Mouse (Mus musculus) heart, adult 2 months (tissue): ENCODE measurements around the gene Pbx1. TPM values are rescaled to one million over a fixed set of nuclear protein-coding genes. Genes with fewer than 3 reads are reported as not detected.

ENCODE experiments used
- DNase-seq, 2 experiments: peaks; one replicate each; pipeline ENCODE4 v3.0.0; 2021
- H3K27ac ChIP-seq: fragments of 200-600 bp; 2 replicates; pipeline ENCODE4 v1.8.1; 2022
- H3K27me3 ChIP-seq: fragments of 200-500 bp; 2 replicates; pipeline ENCODE4 v1.6.1; 2012; ENCODE audit warnings: mild to moderate bottlenecking, low read length, inconsistent platforms, mixed read lengths; ENCODE audit not compliant: control insufficient read depth, insufficient read depth
- H3K36me3 ChIP-seq: fragments of 200-500 bp; 2 replicates; pipeline ENCODE4 v1.6.1; 2012; ENCODE audit warnings: low read length, inconsistent platforms; ENCODE audit not compliant: control insufficient read depth, insufficient read depth
- H3K4me1 ChIP-seq: fragments of 200-500 bp; 2 replicates; pipeline ENCODE4 v1.6.1; 2011; ENCODE audit warnings: low read length; ENCODE audit not compliant: control insufficient read depth, insufficient read depth
- H3K4me3 ChIP-seq: fragments of 200-600 bp; 2 replicates; pipeline ENCODE4 v1.8.1; 2022
- H3K79me2 ChIP-seq: fragments of 200-500 bp; replicated peaks from 2 replicates; pipeline ENCODE4 v1.6.1; 2012; ENCODE audit warnings: mild to moderate bottlenecking, inconsistent platforms, low read length, moderate library complexity, mixed read lengths; ENCODE audit not compliant: control insufficient read depth, insufficient read depth
- H3K9ac ChIP-seq: fragments of 200-500 bp; 2 replicates; pipeline ENCODE4 v1.6.1; 2012; ENCODE audit warnings: low read depth, mild to moderate bottlenecking, control low read depth, inconsistent platforms, low read length, mixed read lengths
- CTCF ChIP-seq: fragments of 200-600 bp; IDR thresholded peaks from 2 replicates; pipeline ENCODE4 v1.8.1; 2022; ENCODE audit warnings: antibody characterized with exemption, mild to moderate bottlenecking, moderate library complexity
- EP300 ChIP-seq: fragments of 200-500 bp; IDR thresholded peaks from 2 replicates; pipeline ENCODE4 v1.6.1; 2011; ENCODE audit warnings: low read depth, low read length, control low read depth; ENCODE audit not compliant: insufficient read depth
- POLR2A ChIP-seq: fragments of 200-500 bp; IDR thresholded peaks from 2 replicates; pipeline ENCODE4 v1.6.1; 2011; ENCODE audit warnings: mild to moderate bottlenecking, low read depth, low read length, control low read depth; ENCODE audit not compliant: insufficient read depth
- WGBS: fragments of 180-500 bp; shearing (Covaris S2); methylation state at CpG from one replicate; pipeline ENCODE4 v1.1.7; 2018; 5-methylcytosine and 5-hydroxymethylcytosine counted together
- intact Hi-C: fragments of 180-260 bp; cut with DNase I; formaldehyde crosslinking; loops from one replicate; pipeline ENCODE4 v1.15.1; 2025
- polyA plus RNA-seq: library from polyadenylated mRNA; depleted of rRNA; stranded (reverse); fragments of >200 nt; gene quantifications from 2 replicates; pipeline ENCODE4 v1.2.3, GENCODE M21; 2012
- total RNA-seq, 2 experiments: library from RNA; stranded (reverse); gene quantifications; 2 replicates each; pipeline ENCODE4 v1.2.3; 2021

The Pbx1 gene
- total and polyA plus RNA-seq, 3 experiments = 33.1 to 54.7 (median 52.8) TPM

DNA sequence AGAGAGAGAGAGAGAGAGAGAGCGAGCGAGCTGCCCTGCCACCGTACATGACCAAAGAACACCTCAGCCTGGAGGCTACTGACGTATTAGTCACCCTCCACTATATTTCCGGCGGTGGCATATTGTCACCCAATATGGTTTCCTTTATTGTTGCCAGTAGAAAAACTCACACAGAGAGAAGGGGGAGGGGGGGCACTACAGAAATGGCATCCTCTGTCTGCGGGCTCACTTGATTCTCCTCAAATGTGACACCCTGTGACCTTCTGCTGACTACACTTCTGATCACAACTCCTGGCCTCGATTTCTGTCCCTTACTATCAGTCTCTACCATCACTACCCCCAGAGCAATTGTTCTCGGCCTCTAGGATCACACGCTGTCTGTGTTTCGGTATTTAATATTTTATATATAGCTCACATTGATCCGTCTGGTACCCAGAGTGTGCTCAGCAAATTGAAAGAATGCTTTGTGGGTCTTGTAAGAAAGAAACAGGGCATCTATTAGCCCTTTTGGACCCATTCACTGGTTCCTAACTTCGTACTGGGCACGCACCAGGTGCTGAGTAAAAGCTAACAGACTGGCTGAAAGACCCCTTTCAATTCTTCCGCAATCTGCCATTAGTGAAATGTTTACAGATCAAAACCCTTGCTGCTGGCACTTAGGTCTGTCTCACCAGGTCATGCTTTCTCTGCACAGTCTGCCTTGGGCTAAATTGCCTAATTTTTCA lies 148.1 kb downstream of the Pbx1 start:
- Histone ChIP-seq H3K36me3 (peaks cover 9% of the 10 kb centered on the region), H3K79me2 (peaks cover 2% of the 10 kb centered on the region; the same call in 1 of the 2 replicates), H3K9ac (no peak overlapping the region), H3K27me3 (no peaks in the 10 kb centered on the region), H3K4me3 (no peak overlapping the region), H3K4me1 (peaks cover 11% of the 10 kb centered on the region), H3K27ac (no peak overlapping the region; the same call in 1 of the 2 replicates)
- 63% methylated on average over 15 of the region's 15 CpGs for WGBS
- no peak for TF ChIP-seq EP300
- no peak for TF ChIP-seq POLR2A
- no peak for TF ChIP-seq CTCF
- intact Hi-C loops = no loop called here
- no peak for DNase-seq

DNA sequence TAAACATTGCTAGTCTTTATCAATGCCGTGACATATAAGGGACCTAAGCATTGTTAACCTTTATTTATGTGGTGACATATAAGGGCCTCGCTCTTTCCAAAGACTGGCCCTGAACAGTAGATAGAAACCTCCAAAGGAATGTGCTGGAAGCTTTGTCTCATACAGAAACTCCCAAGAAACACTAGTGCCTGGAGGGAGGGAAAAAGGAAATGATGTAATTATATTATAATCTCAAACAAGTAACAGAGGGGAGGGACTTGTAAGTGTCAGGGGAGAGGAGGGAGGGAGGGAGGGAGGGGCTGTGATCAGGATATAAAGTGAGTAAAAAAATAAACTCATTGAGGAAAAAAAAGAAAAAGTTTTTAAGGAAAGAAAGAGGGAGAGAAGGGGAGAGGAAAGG lies 148.6 kb downstream of the Pbx1 start:
- peaks cover 9% of the 10 kb centered on the region for H3K36me3 ChIP-seq
- 0 out of 2 replicates have a peak, but pooled peaks cover 2% of the 10 kb centered on the region for H3K79me2 ChIP-seq
- H3K27me3 ChIP-seq = no peaks in the 10 kb centered on the region
- no peak for DNase-seq
- no peak overlapping the region for H3K4me3 ChIP-seq
- WGBS = 29% methylated on average over 2 of the region's 2 CpGs
- H3K4me1 ChIP-seq = peaks cover 9% of the 10 kb centered on the region; the same call in 1 of the 2 replicates
- intact Hi-C loops = no loop called here
- no peak overlapping the region for H3K27ac ChIP-seq
- TF ChIP-seq EP300 = no peak
- TF ChIP-seq POLR2A = no peak
- TF ChIP-seq CTCF = no peak
- H3K9ac ChIP-seq = no peak overlapping the region

DNA sequence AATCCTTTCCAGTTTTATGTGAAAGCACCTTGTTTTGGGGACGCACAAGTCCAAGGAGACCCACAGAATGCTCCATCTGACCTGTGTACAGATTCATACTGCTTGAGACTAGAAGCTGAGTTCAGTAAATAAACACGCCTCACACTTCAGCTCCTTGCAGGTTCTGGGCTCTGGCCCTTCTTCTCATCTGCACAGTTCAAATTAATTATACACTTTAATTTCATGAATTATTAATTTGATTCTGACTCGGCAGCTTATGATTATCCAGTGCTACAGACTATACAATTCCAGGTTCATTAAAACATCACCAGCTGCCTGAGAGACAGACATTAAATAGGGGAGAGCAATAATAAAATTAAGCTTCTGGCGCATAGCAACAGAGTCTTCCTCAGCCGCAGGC lies 156.4 kb downstream of the Pbx1 start:
- Histone ChIP-seq H3K36me3 (no peaks in the 10 kb centered on the region; the same call in 1 of the 2 replicates), H3K9ac (no peak overlapping the region), H3K4me3 (no peak overlapping the region), H3K27ac (no peak overlapping the region), H3K79me2 (peaks cover 2% of the 10 kb centered on the region; the same call in 1 of the 2 replicates), H3K27me3 (no peaks in the 10 kb centered on the region), H3K4me1 (no peaks in the 10 kb centered on the region; the same call in none of the 2 replicates)
- no peak for DNase-seq
- intact Hi-C loops = no loop called here
- 94% methylated on average over 5 of the region's 5 CpGs for WGBS
- TF ChIP-seq POLR2A (no peak), CTCF (no peak), EP300 (no peak)

DNA sequence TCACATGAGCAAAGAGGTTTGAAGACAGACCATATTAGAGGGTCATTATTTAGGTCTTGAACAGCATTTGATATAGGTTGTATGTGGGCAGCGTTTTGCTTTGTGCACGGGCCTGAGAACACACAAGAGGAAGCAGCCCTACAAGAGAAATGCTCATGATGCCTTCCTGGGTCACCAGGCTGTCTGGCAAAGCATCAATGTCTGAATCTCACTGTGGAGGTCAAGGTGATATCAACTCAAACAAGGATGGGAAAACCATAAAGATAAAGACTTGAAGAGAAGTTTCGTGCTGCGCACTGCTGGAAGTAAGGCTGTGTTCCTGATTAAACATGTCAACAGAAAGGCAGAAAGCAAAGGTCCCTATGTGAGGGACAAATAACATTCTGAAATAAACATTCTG lies 157.8 kb downstream of the Pbx1 start:
- no peak for DNase-seq
- no peaks in the 10 kb centered on the region; the same call in 1 of the 2 replicates for H3K36me3 ChIP-seq
- intact Hi-C loops = no loop called here

DNA sequence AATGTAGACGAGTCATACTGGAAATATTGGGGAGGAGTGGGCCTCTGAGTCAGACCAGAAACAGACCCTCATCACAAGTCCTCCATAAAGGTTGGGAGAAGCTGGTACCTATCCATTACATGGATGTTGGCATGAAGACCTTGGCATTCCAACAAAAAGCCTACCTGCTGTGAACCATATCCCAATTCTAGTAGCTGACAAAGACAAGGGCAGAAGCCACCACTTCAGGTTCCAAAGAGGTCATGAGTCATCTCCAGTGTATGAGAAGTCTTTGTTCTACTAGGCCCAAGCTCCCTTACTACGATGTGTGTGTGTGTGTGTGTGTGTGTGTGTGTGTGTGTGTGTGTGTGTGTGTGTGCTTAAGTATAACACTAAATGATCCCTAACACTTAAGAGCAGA lies 160.0 kb downstream of the Pbx1 start:
- peaks cover 3% of the 10 kb centered on the region for H3K4me1 ChIP-seq
- no peak overlapping the region for H3K4me3 ChIP-seq
- H3K36me3 ChIP-seq = no peaks in the 10 kb centered on the region; the same call in 1 of the 2 replicates
- H3K27me3 ChIP-seq = no peaks in the 10 kb centered on the region
- TF ChIP-seq EP300 (no peak), POLR2A (no peak), CTCF (no peak)
- DNase-seq = no peak
- H3K27ac ChIP-seq = no peak overlapping the region
- 62% methylated on average over 2 of the region's 2 CpGs for WGBS
- intact Hi-C loops = no loop called here
- no peak overlapping the region for H3K9ac ChIP-seq
- no peaks in the 10 kb centered on the region; the same call in 1 of the 2 replicates for H3K79me2 ChIP-seq

More for the DNA sequence above, 157.8 kb downstream of the Pbx1 start:
- 79% methylated on average over 4 of the region's 4 CpGs for WGBS
- H3K27ac ChIP-seq = no peak overlapping the region
- no peaks in the 10 kb centered on the region for H3K27me3 ChIP-seq
- no peak overlapping the region for H3K4me3 ChIP-seq
- H3K79me2 ChIP-seq = no peaks in the 10 kb centered on the region; the same call in 1 of the 2 replicates
- no peaks in the 10 kb centered on the region; the same call in none of the 2 replicates for H3K4me1 ChIP-seq
- TF ChIP-seq POLR2A (no peak), EP300 (no peak), CTCF (no peak)
- H3K9ac ChIP-seq = no peak overlapping the region

DNA sequence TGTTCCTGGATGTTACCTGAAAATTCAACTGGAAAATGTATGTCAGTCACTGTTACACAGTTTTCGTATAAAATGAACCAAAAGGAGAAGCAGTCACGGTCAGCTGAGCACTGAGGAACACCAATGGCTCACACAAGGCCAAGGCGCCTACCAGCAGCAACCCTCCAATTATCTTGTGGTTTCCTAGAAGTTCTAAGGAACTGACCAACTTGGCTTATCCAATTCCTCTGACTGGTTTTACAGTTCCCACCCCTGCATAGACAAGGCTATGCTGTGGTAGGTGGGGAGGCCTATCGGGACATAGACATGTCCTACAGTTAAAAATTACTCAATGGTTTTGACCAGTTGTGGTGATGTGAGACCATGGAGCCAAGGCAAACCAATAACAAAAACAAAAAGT lies 160.9 kb downstream of the Pbx1 start:
- H3K36me3 ChIP-seq = no peaks in the 10 kb centered on the region; the same call in 1 of the 2 replicates
- intact Hi-C loops = no loop called here
- H3K9ac ChIP-seq = no peak overlapping the region
- peaks cover 3% of the 10 kb centered on the region for H3K4me1 ChIP-seq
- WGBS = 95% methylated on average over 4 of the region's 4 CpGs
- no peaks in the 10 kb centered on the region; the same call in 1 of the 2 replicates for H3K79me2 ChIP-seq
- no peak for DNase-seq
- no peak for TF ChIP-seq POLR2A
- TF ChIP-seq CTCF = no peak
- TF ChIP-seq EP300 = no peak
- no peak overlapping the region for H3K4me3 ChIP-seq
- H3K27me3 ChIP-seq = no peaks in the 10 kb centered on the region
- H3K27ac ChIP-seq = no peak overlapping the region
